Mouse (Mus musculus): ENCODE measurements around the gene Pfn1.

DNA sequence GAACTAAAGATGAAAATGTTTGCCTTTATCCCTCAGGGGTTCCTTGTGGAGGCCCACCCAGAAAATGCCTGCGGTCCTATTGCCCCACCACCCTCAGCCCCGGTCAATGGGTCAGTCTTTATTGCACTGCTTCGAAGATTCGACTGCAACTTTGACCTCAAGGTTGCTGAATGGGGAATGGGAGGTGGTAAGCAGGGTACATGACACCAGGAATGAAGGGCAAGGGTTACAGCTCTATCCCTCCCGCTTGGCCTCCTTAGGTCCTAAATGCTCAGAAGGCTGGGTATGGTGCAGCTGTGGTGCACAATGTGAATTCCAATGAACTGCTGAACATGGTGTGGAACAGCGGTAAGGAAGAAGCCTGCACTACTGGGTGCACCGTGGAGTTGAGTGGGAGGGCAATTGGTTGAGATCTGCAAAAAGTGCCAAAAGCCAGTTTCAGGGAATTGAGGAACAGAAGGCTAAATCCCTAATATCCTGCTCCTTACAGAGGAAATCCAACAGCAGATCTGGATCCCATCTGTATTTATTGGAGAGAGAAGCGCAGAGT is 5.2 kb downstream of the Pfn1 start:
- TF ChIP-seq FLI1 (IDR thresholded peaks at IDR 0.05; ENCODE audit: low read length), result no peak
- no peak for TF ChIP-seq GATA1 (IDR thresholded peaks at IDR 0.05; ENCODE audit: borderline replicate concordance, low read length)

All from megakaryocyte, embryonic 14.5 days (primary cell).